Mouse (Mus musculus): ENCODE measurements around the gene Gne. TPM values are rescaled to one million over a fixed set of nuclear protein-coding genes. Genes with fewer than 3 reads are reported as not detected.

The Gne gene
- polyA plus RNA-seq, 1 experiment from 2014 or later = 20.7 TPM

DNA sequence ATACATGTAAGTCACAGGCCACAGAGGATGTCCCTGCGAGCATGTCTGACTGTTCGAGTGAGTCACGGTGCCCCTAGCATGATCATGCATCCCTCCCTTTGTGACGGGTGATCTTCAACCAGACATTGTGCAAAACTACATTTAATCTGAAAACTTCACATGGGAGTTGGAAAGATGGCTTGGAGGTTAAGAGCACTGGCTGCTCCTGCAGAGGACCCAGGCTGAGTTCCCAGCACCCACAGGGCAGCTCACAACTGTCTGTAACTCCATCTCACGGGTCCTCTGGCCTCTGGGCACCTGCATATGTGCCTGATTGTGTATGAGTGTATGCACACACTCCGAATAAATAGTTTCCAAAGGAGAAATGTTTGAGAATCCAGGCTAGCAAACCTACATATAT is 59.7 kb downstream of the Gne start:
- H3K4me2 ChIP-seq = no peak overlapping the region
- no peak overlapping the region for H3K27ac ChIP-seq
- no peak for ATAC-seq (ENCODE audit: insufficient number of reproducible peaks, insufficient read depth, low FRiP score, low TSS enrichment, low read depth)
- 95% methylated on average over 6 of the region's 6 CpGs for WGBS
- no peaks in the 10 kb centered on the region for H3K4me1 ChIP-seq (replicated peaks)
- H3K27me3 ChIP-seq = no peaks in the 10 kb centered on the region
- no peak overlapping the region for H3K9ac ChIP-seq (replicated peaks)
- H3K4me3 ChIP-seq (replicated peaks) = no peak overlapping the region
- H3K9me3 ChIP-seq = no peaks in the 10 kb centered on the region
- peaks cover 99% of the 10 kb centered on the region for H3K36me3 ChIP-seq

DNA sequence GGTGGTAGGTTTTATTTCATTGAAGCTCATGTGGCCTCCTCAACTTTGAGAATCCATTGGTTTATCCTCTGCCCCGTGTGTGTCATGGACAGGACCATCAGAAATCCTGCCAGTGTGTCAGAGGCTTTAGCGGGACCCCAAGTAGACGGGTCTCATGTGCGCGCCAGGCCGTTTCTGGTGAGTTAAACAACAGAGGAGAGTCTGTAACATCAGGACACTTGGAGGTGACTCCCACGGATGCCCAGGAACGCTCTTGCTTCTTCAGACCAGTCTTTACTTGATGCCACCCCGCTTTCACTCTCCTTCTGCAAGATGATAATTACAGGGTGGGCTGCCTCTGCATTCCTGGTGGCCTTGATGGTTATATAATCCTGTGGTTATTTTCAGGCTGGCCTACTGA is 60.3 kb downstream of the Gne start:
- Histone ChIP-seq H3K27ac (no peak overlapping the region), H3K9ac (replicated peaks) (no peak overlapping the region), H3K4me1 (replicated peaks) (no peaks in the 10 kb centered on the region), H3K4me2 (no peak overlapping the region), H3K36me3 (peaks cover 99% of the 10 kb centered on the region), H3K4me3 (replicated peaks) (no peak overlapping the region), H3K27me3 (no peaks in the 10 kb centered on the region), H3K9me3 (no peaks in the 10 kb centered on the region)
- no peak for ATAC-seq (ENCODE audit: insufficient number of reproducible peaks, insufficient read depth, low FRiP score, low TSS enrichment, low read depth)
- WGBS = 93% methylated on average over 9 of the region's 9 CpGs

DNA sequence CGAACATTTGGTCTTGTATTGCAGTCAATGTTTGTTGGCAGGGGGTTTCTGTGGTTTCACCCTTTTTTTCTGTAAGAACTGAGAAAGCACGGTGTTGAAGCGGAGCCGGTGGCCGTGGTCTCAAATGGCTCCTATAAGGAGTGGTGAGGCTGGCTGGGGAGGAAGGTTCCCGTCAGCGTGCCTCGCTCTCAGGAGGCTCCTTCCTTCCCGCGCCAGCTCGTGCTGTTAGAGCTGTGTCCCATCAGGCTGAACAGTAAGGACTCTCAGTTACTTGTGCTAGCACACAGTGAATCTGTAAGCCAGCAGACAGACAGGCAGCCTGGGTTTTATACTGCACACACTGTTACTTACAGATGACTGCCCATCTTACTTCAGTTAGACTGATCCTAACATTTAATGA is 61.2 kb downstream of the Gne start:
- H3K9me3 ChIP-seq = no peaks in the 10 kb centered on the region
- H3K36me3 ChIP-seq = peaks cover 96% of the 10 kb centered on the region
- no peak overlapping the region for H3K9ac ChIP-seq (replicated peaks)
- no peak for ATAC-seq (ENCODE audit: insufficient number of reproducible peaks, insufficient read depth, low FRiP score, low TSS enrichment, low read depth)
- WGBS = 93% methylated on average over 11 of the region's 11 CpGs
- no peaks in the 10 kb centered on the region for H3K27me3 ChIP-seq
- H3K4me2 ChIP-seq = no peak overlapping the region
- H3K4me1 ChIP-seq (replicated peaks) = no peaks in the 10 kb centered on the region
- no peak overlapping the region for H3K4me3 ChIP-seq (replicated peaks)
- H3K27ac ChIP-seq = no peak overlapping the region

DNA sequence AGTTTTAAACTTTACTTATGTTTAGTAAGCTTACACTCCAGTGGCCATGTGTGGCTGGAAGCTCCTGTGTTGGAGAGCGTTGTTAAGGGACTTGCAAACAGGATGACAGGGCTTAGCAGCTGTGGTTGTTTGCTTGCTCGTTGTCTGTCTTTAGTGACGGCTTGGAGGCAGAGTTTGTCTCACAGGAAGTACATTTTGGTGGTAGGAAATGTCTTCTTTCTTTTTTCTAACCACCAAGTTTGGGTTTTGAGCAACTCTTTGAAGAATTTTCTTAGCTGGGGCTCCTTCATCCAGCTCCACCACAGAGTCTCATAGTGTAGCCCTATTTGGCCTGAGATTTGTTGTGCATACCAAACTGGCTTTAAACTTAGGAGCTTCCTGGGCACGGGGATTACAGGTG is 61.7 kb downstream of the Gne start:
- Histone ChIP-seq H3K27me3 (no peaks in the 10 kb centered on the region), H3K9me3 (no peaks in the 10 kb centered on the region), H3K4me2 (no peak overlapping the region), H3K4me3 (replicated peaks) (no peak overlapping the region), H3K9ac (replicated peaks) (no peak overlapping the region), H3K36me3 (peaks cover 92% of the 10 kb centered on the region), H3K27ac (no peak overlapping the region), H3K4me1 (replicated peaks) (no peaks in the 10 kb centered on the region)
- WGBS = 77% methylated on average over 4 of the region's 4 CpGs
- ATAC-seq (ENCODE audit: insufficient number of reproducible peaks, insufficient read depth, low FRiP score, low TSS enrichment, low read depth) = no peak

DNA sequence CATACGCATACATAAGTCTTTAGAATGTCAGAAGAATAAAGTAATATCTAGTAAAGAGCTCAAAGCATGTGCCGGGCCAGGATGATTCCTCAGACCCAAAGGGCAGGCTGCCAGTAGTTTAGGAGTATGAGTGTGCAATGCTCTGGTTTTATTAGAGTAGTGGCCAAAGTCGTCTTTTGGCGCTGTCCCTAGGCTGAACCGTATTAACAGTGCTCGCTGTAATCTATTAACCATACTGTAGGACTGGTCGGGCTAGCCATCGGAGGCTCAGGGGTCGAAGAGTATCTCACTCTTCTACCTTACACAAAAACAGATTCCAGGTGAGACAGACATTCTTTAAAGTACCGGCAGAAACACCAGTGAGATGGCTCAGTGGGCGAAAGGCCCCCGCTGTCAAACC is 67.2 kb downstream of the Gne start:
- Histone ChIP-seq H3K27ac (no peak overlapping the region), H3K4me3 (replicated peaks) (no peak overlapping the region), H3K27me3 (no peaks in the 10 kb centered on the region), H3K4me2 (no peak overlapping the region), H3K4me1 (replicated peaks) (peaks cover 17% of the 10 kb centered on the region), H3K9me3 (no peaks in the 10 kb centered on the region), H3K36me3 (peaks cover 49% of the 10 kb centered on the region), H3K9ac (replicated peaks) (no peak overlapping the region)
- no peak for ATAC-seq (ENCODE audit: insufficient number of reproducible peaks, insufficient read depth, low FRiP score, low TSS enrichment, low read depth)
- WGBS = 91% methylated on average over 12 of the region's 12 CpGs

DNA sequence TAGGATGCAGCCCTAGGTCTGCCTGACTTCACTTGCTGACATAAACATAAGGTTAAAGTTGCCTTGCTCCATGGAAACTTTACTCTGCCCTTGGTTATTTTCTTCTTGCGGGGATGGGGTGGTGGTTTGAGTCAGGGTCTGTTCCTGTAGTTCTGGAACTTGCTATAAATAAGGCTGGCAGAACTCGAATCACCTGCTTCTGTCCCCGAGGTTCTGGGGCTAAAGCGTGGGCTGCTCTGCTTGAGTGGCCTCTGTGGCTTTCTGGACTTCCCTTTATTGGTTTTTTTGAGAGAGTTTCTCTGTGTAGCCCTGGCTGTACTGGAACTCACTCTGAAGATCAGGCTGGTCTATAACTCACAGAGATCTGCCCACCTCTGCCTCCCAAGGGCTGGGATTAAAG is 67.9 kb downstream of the Gne start:
- Histone ChIP-seq H3K4me1 (replicated peaks) (peaks cover 18% of the 10 kb centered on the region), H3K36me3 (peaks cover 42% of the 10 kb centered on the region), H3K27ac (no peak overlapping the region), H3K4me3 (replicated peaks) (no peak overlapping the region), H3K27me3 (no peaks in the 10 kb centered on the region), H3K9me3 (no peaks in the 10 kb centered on the region), H3K4me2 (no peak overlapping the region), H3K9ac (replicated peaks) (no peak overlapping the region)
- 89% methylated on average over 4 of the region's 4 CpGs for WGBS
- no peak for ATAC-seq (ENCODE audit: insufficient number of reproducible peaks, insufficient read depth, low FRiP score, low TSS enrichment, low read depth)

DNA sequence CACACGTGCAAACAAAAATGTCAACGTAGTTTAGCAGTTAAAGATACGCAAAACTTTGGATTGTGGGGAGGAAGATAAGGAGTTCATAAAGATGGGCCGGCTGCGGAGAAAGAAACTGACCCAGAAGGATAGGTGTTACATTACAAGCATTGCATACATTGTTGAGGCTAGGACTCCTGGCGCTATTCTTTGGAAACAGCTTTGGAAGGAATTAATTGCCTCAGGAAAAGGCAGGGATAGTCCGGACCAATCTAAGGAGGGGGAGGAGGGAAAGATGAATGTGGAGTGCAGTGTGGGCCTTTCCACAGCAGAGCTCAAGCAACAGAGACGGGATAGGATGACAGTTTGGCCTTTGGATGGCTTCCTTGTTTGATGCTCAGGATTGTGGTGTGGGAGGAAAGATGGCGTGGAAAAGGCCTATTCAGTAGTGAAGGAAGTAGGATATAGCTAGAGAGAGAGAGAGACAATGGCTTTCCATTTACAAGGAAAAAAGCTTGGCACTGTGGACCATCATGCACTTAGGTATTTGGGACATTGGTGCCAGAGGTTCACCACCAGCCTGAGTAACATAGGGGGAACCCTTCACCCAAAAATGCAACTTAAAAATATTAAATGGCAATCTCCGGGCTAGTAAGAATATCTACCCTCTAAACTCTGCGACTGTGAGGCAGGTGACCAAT is 70.4 kb downstream of the Gne start:
- Histone ChIP-seq H3K9me3 (no peaks in the 10 kb centered on the region), H3K36me3 (peaks cover 17% of the 10 kb centered on the region), H3K9ac (replicated peaks) (peak overlapping the region; percentile 96), H3K4me2 (peak overlapping the region; percentile 96), H3K27me3 (no peaks in the 10 kb centered on the region), H3K4me3 (replicated peaks) (peak overlapping the region; percentile 99), H3K27ac (no peak overlapping the region), H3K4me1 (replicated peaks) (peaks cover 18% of the 10 kb centered on the region)
- WGBS = 30% methylated on average over 11 of the region's 11 CpGs
- no peak for ATAC-seq (ENCODE audit: insufficient number of reproducible peaks, insufficient read depth, low FRiP score, low TSS enrichment, low read depth)

DNA sequence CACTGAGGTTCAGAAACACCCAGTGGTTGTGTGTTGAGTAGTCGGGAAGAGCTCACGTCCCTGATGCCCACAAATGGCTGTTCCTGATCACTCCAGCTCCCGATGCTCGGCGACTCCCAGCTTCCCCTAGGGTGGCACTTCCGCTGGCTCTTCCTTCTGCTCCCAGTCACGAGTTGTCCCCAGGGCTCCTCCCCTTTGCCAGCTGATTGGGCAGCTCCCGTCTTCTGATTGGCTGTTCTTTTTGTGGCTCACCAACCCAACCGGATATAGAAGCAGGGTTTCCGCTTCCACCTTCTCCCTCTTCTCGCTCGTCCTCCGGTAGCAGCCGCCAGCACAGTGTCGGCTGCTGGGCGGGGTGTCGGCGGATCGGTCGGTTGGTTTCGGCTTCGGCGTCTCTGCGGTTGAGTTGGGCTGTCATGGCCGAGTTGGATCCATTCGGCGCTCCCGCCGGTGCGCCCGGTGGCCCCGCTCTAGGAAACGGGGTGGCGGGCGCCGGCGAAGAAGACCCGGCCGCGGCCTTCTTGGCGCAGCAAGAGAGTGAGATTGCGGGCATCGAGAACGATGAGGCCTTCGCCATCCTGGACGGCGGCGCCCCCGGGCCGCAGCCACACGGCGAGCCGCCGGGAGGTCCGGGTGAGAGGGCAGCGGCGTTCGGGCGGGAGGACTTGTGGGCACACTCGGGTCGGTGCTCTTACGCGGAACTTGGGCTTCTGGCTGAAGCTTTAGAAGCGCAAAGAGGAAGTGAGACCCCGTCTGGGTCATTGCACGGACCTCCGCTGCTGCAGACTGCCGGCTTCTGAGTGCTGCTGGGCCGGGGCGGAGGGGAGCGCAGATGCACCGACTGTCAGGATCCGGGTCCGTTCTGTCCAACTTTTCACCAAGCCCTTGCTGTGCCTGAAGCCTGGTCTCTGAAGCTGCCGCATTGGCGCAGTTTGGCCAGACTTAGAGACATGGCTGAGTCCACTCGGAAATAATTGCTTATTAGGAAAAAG is 71.3 kb downstream of the Gne start:
- Histone ChIP-seq H3K4me1 (replicated peaks) (peaks cover 18% of the 10 kb centered on the region), H3K9me3 (no peaks in the 10 kb centered on the region), H3K4me3 (replicated peaks) (peak overlapping the region; percentile 99), H3K36me3 (peaks cover 13% of the 10 kb centered on the region; the same call in 1 of the 2 replicates), H3K27ac (peak overlapping the region; percentile 72), H3K9ac (replicated peaks) (peak overlapping the region; percentile 96), H3K4me2 (peak overlapping the region; percentile 96), H3K27me3 (no peaks in the 10 kb centered on the region)
- under 1% methylated on average over 77 of the region's 77 CpGs for WGBS
- peak; percentile 96 for ATAC-seq (ENCODE audit: insufficient number of reproducible peaks, insufficient read depth, low FRiP score, low TSS enrichment, low read depth)

DNA sequence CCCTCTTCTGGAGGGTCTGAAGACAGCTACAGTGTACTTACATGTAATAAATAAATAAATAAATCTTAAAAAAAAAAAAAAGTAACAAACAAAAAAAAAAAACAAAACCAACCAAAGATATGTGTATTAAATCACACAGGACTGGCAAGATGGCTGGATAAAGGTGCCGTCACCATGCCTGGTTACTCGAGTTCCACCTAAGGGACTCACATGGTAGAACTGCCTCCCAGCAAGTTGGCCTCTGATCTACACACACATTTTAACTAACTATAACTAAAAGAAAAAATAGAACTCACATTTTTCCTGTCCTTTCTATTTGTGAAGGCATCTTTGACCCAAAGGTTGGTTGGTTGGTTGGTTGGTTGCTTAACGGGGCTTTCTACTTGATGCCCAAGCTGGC is 72.2 kb downstream of the Gne start:
- WGBS = 85% methylated on average over 3 of the region's 3 CpGs
- ATAC-seq (ENCODE audit: insufficient number of reproducible peaks, insufficient read depth, low FRiP score, low TSS enrichment, low read depth) = no peak
- H3K9me3 ChIP-seq = no peaks in the 10 kb centered on the region
- peak overlapping the region; percentile 96 for H3K9ac ChIP-seq (replicated peaks)
- H3K36me3 ChIP-seq = peaks cover 7% of the 10 kb centered on the region; the same call in 1 of the 2 replicates
- no peak overlapping the region for H3K27ac ChIP-seq
- H3K4me1 ChIP-seq (replicated peaks) = peaks cover 18% of the 10 kb centered on the region
- H3K4me3 ChIP-seq (replicated peaks) = peak overlapping the region; percentile 99
- no peaks in the 10 kb centered on the region for H3K27me3 ChIP-seq
- H3K4me2 ChIP-seq = peak overlapping the region; percentile 96

DNA sequence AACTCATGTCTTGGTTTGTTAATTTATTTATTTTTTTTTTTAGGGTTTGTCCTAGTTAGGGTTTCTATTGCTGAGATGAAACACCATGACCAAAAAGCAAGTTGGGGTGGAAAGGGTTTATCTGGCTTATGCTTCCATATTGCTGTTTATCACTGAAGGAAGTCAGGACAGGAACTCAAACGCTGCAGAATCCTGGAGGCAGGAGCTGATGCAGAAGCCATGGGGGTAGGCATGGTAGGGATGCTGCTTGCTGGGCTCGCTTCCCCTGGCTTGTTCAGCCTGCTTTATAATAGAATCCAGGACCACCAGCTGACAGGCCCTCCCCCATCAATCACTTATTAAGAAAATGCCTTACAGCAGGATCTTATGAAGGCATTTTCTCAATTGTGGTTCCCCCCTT is 73.1 kb downstream of the Gne start:
- Histone ChIP-seq H3K9ac (replicated peaks) (no peak overlapping the region), H3K9me3 (no peaks in the 10 kb centered on the region), H3K27ac (no peak overlapping the region), H3K27me3 (no peaks in the 10 kb centered on the region), H3K4me3 (replicated peaks) (no peak overlapping the region), H3K36me3 (peaks cover 2% of the 10 kb centered on the region; the same call in 1 of the 2 replicates), H3K4me1 (replicated peaks) (peaks cover 18% of the 10 kb centered on the region), H3K4me2 (no peak overlapping the region)
- WGBS = 44% methylated on average over 2 of the region's 2 CpGs
- ATAC-seq (ENCODE audit: insufficient number of reproducible peaks, insufficient read depth, low FRiP score, low TSS enrichment, low read depth) = no peak

DNA sequence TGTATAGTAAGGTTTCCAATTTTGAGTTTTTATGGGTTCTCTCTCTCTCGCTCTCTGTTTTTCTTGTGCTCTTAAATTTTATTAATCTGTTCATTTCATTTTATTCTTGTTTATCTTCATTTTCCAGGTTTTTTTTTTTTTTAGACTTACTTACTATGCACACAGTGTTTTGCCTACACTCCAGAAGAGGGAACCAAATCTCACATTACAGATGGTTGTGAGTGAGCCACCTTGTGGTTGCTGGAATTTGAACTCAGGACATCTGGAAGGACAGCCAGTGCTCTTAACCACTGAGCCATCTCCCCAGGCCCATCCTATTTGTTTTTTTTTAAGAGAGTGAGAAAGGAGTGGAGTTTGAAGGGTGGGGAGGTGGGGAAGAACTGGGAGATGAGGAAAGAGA is 73.8 kb downstream of the Gne start:
- H3K4me1 ChIP-seq (replicated peaks) = peaks cover 18% of the 10 kb centered on the region
- ATAC-seq (ENCODE audit: insufficient number of reproducible peaks, insufficient read depth, low FRiP score, low TSS enrichment, low read depth) = no peak
- no peak overlapping the region for H3K9ac ChIP-seq (replicated peaks)
- no peaks in the 10 kb centered on the region for H3K27me3 ChIP-seq
- no peak overlapping the region for H3K4me2 ChIP-seq
- no peaks in the 10 kb centered on the region for H3K9me3 ChIP-seq
- no peak overlapping the region for H3K27ac ChIP-seq
- H3K4me3 ChIP-seq (replicated peaks) = no peak overlapping the region
- 94% methylated on average over 1 of the region's 1 CpGs for WGBS
- H3K36me3 ChIP-seq = no peaks in the 10 kb centered on the region
